24 mouse cellular contexts compared by ENCODE assay signal in the genomic region with DNA sequence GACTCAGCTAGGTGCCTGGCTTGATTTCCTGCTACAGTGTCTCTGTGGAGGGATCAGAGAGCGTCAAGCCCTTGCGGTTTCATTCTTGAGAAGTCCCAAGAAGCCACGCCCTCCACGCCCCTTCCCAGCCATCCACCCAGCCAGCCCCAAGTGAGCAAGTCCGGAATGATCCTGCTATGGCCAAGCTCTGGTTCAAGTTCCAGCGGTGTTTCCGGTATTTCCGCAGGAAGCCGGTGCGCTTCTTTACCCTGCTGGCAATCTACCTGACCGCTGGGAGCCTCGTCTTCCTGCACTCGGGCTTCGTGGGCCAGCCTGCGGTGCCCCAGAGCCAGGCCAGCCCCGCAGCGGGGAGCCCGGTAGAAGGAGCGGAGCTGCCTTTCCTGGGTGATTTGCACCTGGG.
A peak's percentile ranks its signal among the peaks of the same experiment; 100 is the strongest.
DNase-seq lines count a peak whose midpoint lies in the region; ATAC-seq and TF ChIP-seq lines count a peak whose summit lies in the region.
"Had no signal": no experiment of that assay in that cellular context is flagged by ENCODE, and none has a peak within 500 bp of the region (broad histone marks: within the 10 kb centered on the region; RNA-seq: fewer than 3 reads in every experiment).

No protein-coding gene starts in this region.

- H3K4me2 ChIP-seq in kidney, embryonic 16.5 days (replicated peaks; ENCODE audit: low read depth, low read length): no peak overlapping the region
- H3K4me2 ChIP-seq: heart, embryonic 11.5 days; liver, embryonic 15.5 days; lung, embryonic 15.5 days had no signal

- no peaks in the 10 kb centered on the region for H3K9me3 ChIP-seq in kidney, embryonic 16.5 days (ENCODE audit: low read length)
- no peaks in the 10 kb centered on the region for H3K9me3 ChIP-seq in E14TG2a.4 (ENCODE audit: low read length)
- H3K9me3 ChIP-seq: forebrain, embryonic 10.5 days; hindbrain, embryonic 10.5 days; liver, embryonic 15.5 days; lung, embryonic 15.5 days had no signal

- no peak for TF ChIP-seq POLR2A in kidney, adult 2 months (IDR thresholded peaks at IDR 0.05; ENCODE audit: low read depth, low read length)

- H3K9ac ChIP-seq in kidney, embryonic 16.5 days (replicated peaks; ENCODE audit: low read length): no peak overlapping the region
- H3K9ac ChIP-seq: forebrain, postnatal 0 days; liver, embryonic 15.5 days; lung, embryonic 15.5 days had no signal

- 24% methylated on average over 19 of the region's 19 CpGs for WGBS in kidney, adult 2 months
- WGBS in kidney, embryonic 16.5 days: 28% methylated on average over 19 of the region's 19 CpGs

- H3K36me3 ChIP-seq in kidney, adult 2 months (ENCODE audit: control insufficient read depth, insufficient read depth, low read length): no peaks in the 10 kb centered on the region
- H3K36me3 ChIP-seq in kidney, embryonic 16.5 days (ENCODE audit: insufficient read depth, low read length): no peaks in the 10 kb centered on the region
- H3K36me3 ChIP-seq in E14TG2a.4 (ENCODE audit: insufficient read depth, low read length): no peaks in the 10 kb centered on the region
- H3K36me3 ChIP-seq: forebrain, embryonic 10.5 days; G1E; hindbrain, embryonic 10.5 days; liver, embryonic 15.5 days; lung, embryonic 15.5 days had no signal

- H3K4me3 ChIP-seq in kidney, adult 2 months (ENCODE audit: insufficient read depth, low read depth, low read length): no peak overlapping the region
- H3K4me3 ChIP-seq in kidney, embryonic 16.5 days (ENCODE audit: low read length): no peak overlapping the region
- H3K4me3 ChIP-seq in E14TG2a.4 (replicated peaks; ENCODE audit: low read length): peak overlapping the region; percentile 77
- H3K4me3 ChIP-seq: forebrain, embryonic 10.5 days; hindbrain, embryonic 10.5 days; left cerebral cortex, adult 2 months; liver, embryonic 15.5 days; lung, embryonic 15.5 days had no signal

- H3K27me3 ChIP-seq in kidney, adult 2 months (replicated peaks; ENCODE audit: control insufficient read depth, insufficient read depth, low read length): no peaks in the 10 kb centered on the region
- 0 out of 2 replicates have a peak, but pooled peaks cover 5% of the 10 kb centered on the region for H3K27me3 ChIP-seq in kidney, embryonic 16.5 days (ENCODE audit: insufficient read depth, low read length)
- H3K27me3 ChIP-seq in E14TG2a.4 (ENCODE audit: insufficient read depth, low read length): peaks cover 22% of the 10 kb centered on the region

- DNase-seq in cerebellum, adult 11-12 months: peak; percentile 52
- no peak for DNase-seq in cerebellum, adult 8-10 months
- peak; percentile 25 for DNase-seq in kidney, adult 2 months
- DNase-seq in WW6 (ENCODE audit: low read depth, low spot score) (peak; percentile 56), MN1 (ENCODE audit: low spot score) (no peak)
- no peak for DNase-seq in adrenal gland, postnatal 4 days (ENCODE audit: low spot score in 2 of 2)
- DNase-seq: adrenal gland, postnatal 36 days; forebrain, postnatal 0 days; gastrocnemius, postnatal 14 days; heart, adult 11 months; left cerebral cortex, postnatal 4 days; liver; thymus, adult 18-20 months; thymus, postnatal 36 days had no signal

- no peaks in the 10 kb centered on the region for H3K4me1 ChIP-seq in kidney, adult 2 months (ENCODE audit: control insufficient read depth, insufficient read depth, low read length)
- no peaks in the 10 kb centered on the region for H3K4me1 ChIP-seq in kidney, embryonic 16.5 days (ENCODE audit: insufficient read depth, low read length)
- H3K4me1 ChIP-seq in E14TG2a.4 (replicated peaks; ENCODE audit: low read depth, low read length): peaks cover 42% of the 10 kb centered on the region
- H3K4me1 ChIP-seq: liver, embryonic 15.5 days had no signal

- no peak overlapping the region for H3K27ac ChIP-seq in kidney, adult 2 months (ENCODE audit: insufficient read depth, low read depth, low read length)
- no peak overlapping the region for H3K27ac ChIP-seq in kidney, embryonic 16.5 days (ENCODE audit: low read length)
- H3K27ac ChIP-seq: forebrain, embryonic 10.5 days; hindbrain, embryonic 10.5 days; left cerebral cortex, adult 2 months; liver, embryonic 15.5 days; lung, embryonic 15.5 days; macrophage had no signal

- ATAC-seq in kidney, embryonic 16.5 days (ENCODE audit: low FRiP score, low TSS enrichment): no peak
- ATAC-seq: forebrain, postnatal 0 days had no signal

- TF ChIP-seq CTCF in kidney, adult 2 months (conservative IDR thresholded peaks at IDR 0.05; ENCODE audit: insufficient read depth, insufficient read length, low read depth, low read length): no peak
- no peak for TF ChIP-seq CTCF in E14TG2a.4 (conservative IDR thresholded peaks at IDR 0.05; ENCODE audit: low read length)

Comparison
In these comparisons a context has a peak if more than half of its experiments do, and no peak if none do; other contexts are left out.
1. DNase-seq: peak in cerebellum, adult 11-12 months (single experiment), kidney, adult 2 months (single experiment) and WW6 (single experiment); none in cerebellum, adult 8-10 months (single experiment), MN1 (single experiment) and adrenal gland, postnatal 4 days (0 of 2).